Comparison of ENCODE assay signal across 8 mouse cellular contexts in genomic region chr9:21870879-21871524, GRCm38 (mm10). TPM values are rescaled to one million over a fixed set of nuclear protein-coding genes. Genes with fewer than 3 reads are reported as not detected.
DNase-seq lines count a peak whose midpoint lies in the region; ATAC-seq and TF ChIP-seq lines count a peak whose summit lies in the region.

No protein-coding gene starts in this region.

- H3K9me3 ChIP-seq in hindbrain, postnatal 0 days (ENCODE audit: low read length): no peaks in the 10 kb centered on the region
- no peaks in the 10 kb centered on the region for H3K9me3 ChIP-seq in limb, embryonic 14.5 days (ENCODE audit: control insufficient read depth, low read length)
- no peaks in the 10 kb centered on the region for H3K9me3 ChIP-seq in midbrain, embryonic 16.5 days (replicated peaks; ENCODE audit: control insufficient read depth, low read length, poor library complexity, severe bottlenecking)

- H3K36me3 ChIP-seq in hindbrain, postnatal 0 days (ENCODE audit: insufficient read depth, low read length): no peaks in the 10 kb centered on the region
- H3K36me3 ChIP-seq in limb, embryonic 14.5 days (ENCODE audit: control insufficient read depth, insufficient read depth, low read length): no peaks in the 10 kb centered on the region
- no peaks in the 10 kb centered on the region for H3K36me3 ChIP-seq in midbrain, embryonic 16.5 days (ENCODE audit: control insufficient read depth, insufficient read depth, low read length)

- peak; percentile 86 for TF ChIP-seq CTCF in cerebellum, adult 2 months (IDR thresholded peaks at IDR 0.05; ENCODE audit: borderline replicate concordance, insufficient read depth, low read depth, low read length)
- TF ChIP-seq CTCF in hindbrain, postnatal 0 days (IDR thresholded peaks at IDR 0.05; ENCODE audit: low read depth): peak; percentile 92

- H3K27ac ChIP-seq in cerebellum, adult 2 months (ENCODE audit: insufficient read depth, low read length): no peak overlapping the region
- no peak overlapping the region for H3K27ac ChIP-seq in hindbrain, postnatal 0 days
- no peak overlapping the region for H3K27ac ChIP-seq in limb, embryonic 14.5 days (replicated peaks; ENCODE audit: low read depth, low read length)
- H3K27ac ChIP-seq in midbrain, embryonic 16.5 days (ENCODE audit: low read length): no peak overlapping the region

- H3K4me3 ChIP-seq in cerebellum, adult 2 months (replicated peaks; ENCODE audit: insufficient read depth, low read depth, low read length): peak overlapping the region; percentile 51
- peak overlapping the region; percentile 17; the same call in 1 of the 2 replicates for H3K4me3 ChIP-seq in hindbrain, postnatal 0 days (ENCODE audit: low read length)
- H3K4me3 ChIP-seq in limb, embryonic 14.5 days (replicated peaks; ENCODE audit: low read length): no peak overlapping the region
- H3K4me3 ChIP-seq in midbrain, embryonic 16.5 days (ENCODE audit: low read depth, low read length): peak overlapping the region; percentile 24

- H3K27me3 ChIP-seq in cerebellum, adult 2 months (ENCODE audit: control insufficient read depth, insufficient read depth, low read length): no peaks in the 10 kb centered on the region
- no peaks in the 10 kb centered on the region for H3K27me3 ChIP-seq in hindbrain, postnatal 0 days (ENCODE audit: insufficient read depth, low read length)
- no peaks in the 10 kb centered on the region for H3K27me3 ChIP-seq in limb, embryonic 14.5 days (ENCODE audit: control insufficient read depth, insufficient read depth, low read length)
- no peaks in the 10 kb centered on the region; the same call in 1 of the 2 replicates for H3K27me3 ChIP-seq in midbrain, embryonic 16.5 days (ENCODE audit: control insufficient read depth, insufficient read depth, low read depth, low read length)

- 8% methylated on average over 20 of the region's 20 CpGs for WGBS in cerebellum, adult 2 months
- WGBS in hindbrain, postnatal 0 days: 11% methylated on average over 20 of the region's 20 CpGs
- 15% methylated on average over 20 of the region's 20 CpGs for WGBS in limb, embryonic 14.5 days
- 13% methylated on average over 20 of the region's 20 CpGs for WGBS in midbrain, embryonic 16.5 days

- no peak for TF ChIP-seq POLR2A in cerebellum, adult 2 months (IDR thresholded peaks at IDR 0.05; ENCODE audit: borderline replicate concordance, insufficient read depth, low read length)
- no peak for TF ChIP-seq POLR2A in limb, embryonic 14.5 days (IDR thresholded peaks at IDR 0.05; ENCODE audit: borderline replicate concordance, extremely low read depth, insufficient read depth, insufficient read length)

- peaks cover 2% of the 10 kb centered on the region; the same call in 1 of the 2 replicates for H3K4me1 ChIP-seq in cerebellum, adult 2 months (ENCODE audit: control insufficient read depth, insufficient read depth, low read length)
- H3K4me1 ChIP-seq in hindbrain, postnatal 0 days (ENCODE audit: insufficient read depth, low read length): no peaks in the 10 kb centered on the region
- no peaks in the 10 kb centered on the region for H3K4me1 ChIP-seq in limb, embryonic 14.5 days (ENCODE audit: control insufficient read depth, insufficient read depth, low read length)
- H3K4me1 ChIP-seq in midbrain, embryonic 16.5 days (ENCODE audit: control insufficient read depth, insufficient read depth, low read length): no peaks in the 10 kb centered on the region

- no peak overlapping the region for H3K9ac ChIP-seq in hindbrain, postnatal 0 days (replicated peaks; ENCODE audit: low read length)
- H3K9ac ChIP-seq in limb, embryonic 14.5 days (ENCODE audit: low read depth, low read length, severe bottlenecking): no peak overlapping the region
- peak overlapping the region; percentile 26 for H3K9ac ChIP-seq in midbrain, embryonic 16.5 days (ENCODE audit: low read depth, low read length)

- peak; percentile 70 for ATAC-seq in hindbrain, postnatal 0 days
- peak; percentile 44; the same call in 1 of the 2 replicates for ATAC-seq in limb, embryonic 14.5 days (ENCODE audit: low FRiP score, low read depth)
- ATAC-seq in midbrain, embryonic 16.5 days: peak; percentile 68

- H3K4me2 ChIP-seq in hindbrain, postnatal 0 days (ENCODE audit: low read depth, low read length): peak overlapping the region; percentile 50
- peak overlapping the region; percentile 29; the same call in 1 of the 2 replicates for H3K4me2 ChIP-seq in limb, embryonic 14.5 days (replicated peaks; ENCODE audit: low read depth, low read length, severe bottlenecking)
- H3K4me2 ChIP-seq in midbrain, embryonic 16.5 days (ENCODE audit: low read length): peak overlapping the region; percentile 53

- peak; percentile 47 for DNase-seq in urinary bladder, postnatal 25 days (ENCODE audit: low spot score)
- DNase-seq in urinary bladder, postnatal 4 days (ENCODE audit: low spot score in 2 of 2): no peak
- peak; percentile 59 to 64 for DNase-seq in cerebellum, adult 2 months
- peak; percentile 62 for DNase-seq in forelimb bud, embryonic 11.5 days (ENCODE audit: low read depth, low spot score)
- peak; percentile 81 for DNase-seq in hindbrain, postnatal 0 days (ENCODE audit: low spot score)
- peak; percentile 54 for DNase-seq in limb, embryonic 14.5 days (ENCODE audit: low spot score)
- peak; percentile 41 for DNase-seq in thymus, postnatal 25 days

RNA-seq across cellular contexts. Expression of gene Dock6, which starts 18.6 kb away (rescaled TPM):
- 39.3 and 41.4 TPM in 2 replicates for polyA plus RNA-seq in cerebellum, adult 2 months (2012; rRNA removed)
- total RNA-seq in hindbrain, postnatal 0 days (2014; rRNA removed): 15.6 and 20.6 TPM in 2 replicates
- polyA plus RNA-seq in hindbrain, postnatal 0 days (2015; fragmentation: Nextera tagmentation; extraction: Ambion mirVana): 11.5 and 11.7 TPM in 2 replicates
- polyA plus RNA-seq in limb, embryonic 14.5 days (2012; rRNA removed): 155 and 191 TPM in 2 replicates
- 31.6 and 38.8 TPM in 2 replicates for polyA plus RNA-seq in limb, embryonic 14.5 days (2014; fragmentation: Nextera tagmentation; extraction: Ambion mirVana)
- 12.9 and 13.4 TPM in 2 replicates for polyA plus RNA-seq in midbrain, embryonic 16.5 days (2015; fragmentation: Nextera tagmentation; extraction: Ambion mirVana)

RNA-seq across cellular contexts. Expression of gene Angptl8, which starts 35.7 kb away (rescaled TPM):
- not detected in 2 replicates for polyA plus RNA-seq in cerebellum, adult 2 months (2012; rRNA removed)
- total RNA-seq in hindbrain, postnatal 0 days (2014; rRNA removed): not detected in 2 replicates
- polyA plus RNA-seq in hindbrain, postnatal 0 days (2015; fragmentation: Nextera tagmentation; extraction: Ambion mirVana): 0.34 and 0.57 TPM in 2 replicates
- polyA plus RNA-seq in limb, embryonic 14.5 days (2012; rRNA removed): 0.17 TPM in 1 of 2 replicates, not detected in the other
- 0.44 and 1.1 TPM in 2 replicates for polyA plus RNA-seq in limb, embryonic 14.5 days (2014; fragmentation: Nextera tagmentation; extraction: Ambion mirVana)
- polyA plus RNA-seq in midbrain, embryonic 16.5 days (2015; fragmentation: Nextera tagmentation; extraction: Ambion mirVana): 0.87 TPM in 1 of 2 replicates, not detected in the other

RNA-seq across cellular contexts. Expression of gene Rab3d, which starts 47.0 kb away (rescaled TPM):
- polyA plus RNA-seq in cerebellum, adult 2 months (2012; rRNA removed): 13.9 and 16.3 TPM in 2 replicates
- 23.1 and 28.6 TPM in 2 replicates for total RNA-seq in hindbrain, postnatal 0 days (2014; rRNA removed)
- 20.3 and 21.6 TPM in 2 replicates for polyA plus RNA-seq in hindbrain, postnatal 0 days (2015; fragmentation: Nextera tagmentation; extraction: Ambion mirVana)
- polyA plus RNA-seq in limb, embryonic 14.5 days (2012; rRNA removed): 30.1 and 30.7 TPM in 2 replicates
- 32.5 and 36.3 TPM in 2 replicates for polyA plus RNA-seq in limb, embryonic 14.5 days (2014; fragmentation: Nextera tagmentation; extraction: Ambion mirVana)
- polyA plus RNA-seq in midbrain, embryonic 16.5 days (2015; fragmentation: Nextera tagmentation; extraction: Ambion mirVana): 16.1 and 19.9 TPM in 2 replicates

RNA-seq across cellular contexts. Expression of gene Ccdc159, which starts 56.3 kb away (rescaled TPM):
- polyA plus RNA-seq in cerebellum, adult 2 months (2012; rRNA removed): 14.7 and 16.6 TPM in 2 replicates
- total RNA-seq in hindbrain, postnatal 0 days (2014; rRNA removed): 6.0 and 8.4 TPM in 2 replicates
- polyA plus RNA-seq in hindbrain, postnatal 0 days (2015; fragmentation: Nextera tagmentation; extraction: Ambion mirVana): 3.9 and 4.0 TPM in 2 replicates
- polyA plus RNA-seq in limb, embryonic 14.5 days (2012; rRNA removed): 9.6 and 10.8 TPM in 2 replicates
- polyA plus RNA-seq in limb, embryonic 14.5 days (2014; fragmentation: Nextera tagmentation; extraction: Ambion mirVana): 2.8 and 3.3 TPM in 2 replicates
- polyA plus RNA-seq in midbrain, embryonic 16.5 days (2015; fragmentation: Nextera tagmentation; extraction: Ambion mirVana): 11.6 and 12.7 TPM in 2 replicates

RNA-seq across cellular contexts. Expression of gene Tmem205, which starts 56.4 kb away (rescaled TPM):
- 62.5 and 64.1 TPM in 2 replicates for polyA plus RNA-seq in cerebellum, adult 2 months (2012; rRNA removed)
- 34.9 and 52.0 TPM in 2 replicates for total RNA-seq in hindbrain, postnatal 0 days (2014; rRNA removed)
- 56.2 and 56.3 TPM in 2 replicates for polyA plus RNA-seq in hindbrain, postnatal 0 days (2015; fragmentation: Nextera tagmentation; extraction: Ambion mirVana)
- 37.4 and 45.3 TPM in 2 replicates for polyA plus RNA-seq in limb, embryonic 14.5 days (2012; rRNA removed)
- 49.5 and 51.5 TPM in 2 replicates for polyA plus RNA-seq in limb, embryonic 14.5 days (2014; fragmentation: Nextera tagmentation; extraction: Ambion mirVana)
- polyA plus RNA-seq in midbrain, embryonic 16.5 days (2015; fragmentation: Nextera tagmentation; extraction: Ambion mirVana): 45.5 and 47.2 TPM in 2 replicates

Comparison
In these comparisons a context has a peak if more than half of its experiments do, and no peak if none do; other contexts are left out.
1. DNase-seq: peak in urinary bladder, postnatal 25 days (single experiment), cerebellum, adult 2 months (2 of 2), forelimb bud, embryonic 11.5 days (single experiment), hindbrain, postnatal 0 days (single experiment), limb, embryonic 14.5 days (single experiment) and thymus, postnatal 25 days (single experiment); none in urinary bladder, postnatal 4 days (0 of 2).
2. Peak in every context shown above with its lines, with median percentiles within 50 percentile points of each other: ATAC-seq and H3K4me2 ChIP-seq.